In the genomic region with DNA sequence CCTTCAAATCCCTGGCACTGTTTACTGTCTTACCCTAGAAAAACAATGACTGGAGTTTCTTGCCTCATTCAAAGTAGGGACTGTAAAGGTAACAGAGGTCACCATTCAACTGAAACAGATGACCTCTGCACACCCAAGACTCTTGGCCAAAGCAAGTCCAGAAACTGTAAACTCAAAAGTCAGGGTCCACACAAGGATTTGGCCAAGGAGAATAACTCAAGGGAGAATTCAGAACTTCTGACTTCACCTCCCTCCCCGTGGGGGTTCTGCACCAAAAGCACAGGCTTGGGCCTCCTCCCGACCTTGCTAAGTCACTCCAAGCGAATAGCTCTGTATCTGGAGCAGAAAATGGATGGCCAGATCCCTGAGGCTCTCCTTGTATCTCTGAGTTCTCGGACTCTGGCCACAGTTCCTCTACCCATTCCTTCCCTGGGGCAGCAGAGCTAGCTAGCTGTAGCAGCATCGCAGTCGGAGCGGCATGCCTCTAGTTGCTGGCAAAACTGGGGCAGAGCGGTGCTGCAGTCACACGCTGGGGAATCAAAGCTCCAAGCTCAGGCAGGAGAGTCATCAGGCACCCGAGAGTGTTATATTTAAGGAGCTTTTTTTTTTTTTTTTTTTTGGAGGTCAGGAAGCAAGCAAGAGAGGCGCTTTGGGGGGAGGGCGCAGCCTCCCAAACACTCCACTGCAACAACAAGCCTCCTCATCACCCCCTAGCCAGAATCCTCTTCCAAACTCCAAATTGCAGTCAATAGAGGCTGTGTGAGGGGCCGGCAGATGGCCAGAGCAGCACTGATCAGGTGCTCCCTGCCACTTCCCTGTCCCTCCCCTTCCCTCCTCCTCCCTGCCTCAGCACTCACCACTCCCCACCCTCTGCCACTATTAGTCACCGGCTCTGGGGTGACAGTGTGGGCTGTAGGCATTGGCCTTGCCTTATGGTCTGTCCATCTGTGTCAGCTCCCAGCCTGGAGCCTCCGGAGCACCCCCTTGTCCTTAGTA, we compare ENCODE assay signal across 9 mouse cellular contexts.
DNase-seq lines count a peak whose midpoint lies in the region; ATAC-seq lines count a peak whose summit lies in the region.
"Had no signal": no experiment of that assay in that cellular context is flagged by ENCODE, and none has a peak within 500 bp of the region (broad histone marks: within the 10 kb centered on the region; RNA-seq: fewer than 3 reads in every experiment).

No protein-coding gene starts in this region.

- peaks cover 11% of the 10 kb centered on the region; the same call in 1 of the 2 replicates for H3K4me1 ChIP-seq in megakaryocyte, embryonic 14.5 days
- peaks cover 15% of the 10 kb centered on the region for H3K4me1 ChIP-seq in heart, embryonic 16.5 days (ENCODE audit: control insufficient read depth, insufficient read depth, low read length)
- peaks cover 12% of the 10 kb centered on the region for H3K4me1 ChIP-seq in midbrain, embryonic 16.5 days (ENCODE audit: control insufficient read depth, insufficient read depth, low read length)

- H3K36me3 ChIP-seq in megakaryocyte, embryonic 14.5 days (replicated peaks; ENCODE audit: low read length): no peaks in the 10 kb centered on the region
- no peaks in the 10 kb centered on the region for H3K36me3 ChIP-seq in heart, embryonic 16.5 days (ENCODE audit: control insufficient read depth, insufficient read depth)
- H3K36me3 ChIP-seq in midbrain, embryonic 16.5 days (ENCODE audit: control insufficient read depth, insufficient read depth, low read length): no peaks in the 10 kb centered on the region
- H3K36me3 ChIP-seq: limb, embryonic 12.5 days had no signal

- 15% methylated on average over 15 of the region's 15 CpGs for WGBS in heart, embryonic 16.5 days
- 15% methylated on average over 15 of the region's 15 CpGs for WGBS in midbrain, embryonic 16.5 days

- peaks cover 31% of the 10 kb centered on the region for H3K9me3 ChIP-seq in megakaryocyte, embryonic 14.5 days
- H3K9me3 ChIP-seq in heart, embryonic 16.5 days (replicated peaks; ENCODE audit: control insufficient read depth, low read length): peaks cover 2% of the 10 kb centered on the region; the same call in 1 of the 2 replicates
- H3K9me3 ChIP-seq in midbrain, embryonic 16.5 days (replicated peaks; ENCODE audit: control insufficient read depth, low read length, poor library complexity, severe bottlenecking): no peaks in the 10 kb centered on the region
- H3K9me3 ChIP-seq: limb, embryonic 12.5 days had no signal

- no peak for ATAC-seq in megakaryocyte, adult 5-6 weeks (ENCODE audit: poor library complexity, severe bottlenecking)
- ATAC-seq in heart, embryonic 16.5 days (replicated peaks; ENCODE audit: extremely low read depth, insufficient read depth, low FRiP score): peak; percentile 79
- peak; percentile 73 for ATAC-seq in midbrain, embryonic 16.5 days

- peak overlapping the region; percentile 64 for H3K4me3 ChIP-seq in megakaryocyte, embryonic 14.5 days (replicated peaks)
- no peak overlapping the region for H3K4me3 ChIP-seq in heart, embryonic 16.5 days (ENCODE audit: low read length)
- H3K4me3 ChIP-seq in midbrain, embryonic 16.5 days (ENCODE audit: low read depth, low read length): no peak overlapping the region
- H3K4me3 ChIP-seq: limb, embryonic 12.5 days had no signal

- H3K9ac ChIP-seq in heart, embryonic 16.5 days (ENCODE audit: low read length): peak overlapping the region; percentile 2; the same call in 1 of the 2 replicates
- no peak overlapping the region; the same call in 1 of the 2 replicates for H3K9ac ChIP-seq in midbrain, embryonic 16.5 days (ENCODE audit: low read depth, low read length)
- H3K9ac ChIP-seq: limb, embryonic 12.5 days had no signal

- peak overlapping the region; percentile 57; the same call in 1 of the 2 replicates for H3K27ac ChIP-seq in heart, embryonic 16.5 days (ENCODE audit: low read length)
- peak overlapping the region; percentile 10; the same call in 1 of the 2 replicates for H3K27ac ChIP-seq in midbrain, embryonic 16.5 days (ENCODE audit: low read length)
- H3K27ac ChIP-seq: limb, embryonic 12.5 days had no signal

- peak; percentile 98 for DNase-seq in cerebellum, adult 9-11 months
- DNase-seq in layer of hippocampus, postnatal 14 days (ENCODE audit: low spot score in 2 of 2): peak; percentile 71 to 78
- no peak for DNase-seq in spleen, adult 18-20 months
- DNase-seq in natural killer cell, adult 2 months (ENCODE audit: low spot score in 2 of 2): no peak

- H3K4me2 ChIP-seq in heart, embryonic 16.5 days (ENCODE audit: low read depth, low read length): peak overlapping the region; percentile 39
- peak overlapping the region; percentile 8; the same call in 1 of the 2 replicates for H3K4me2 ChIP-seq in midbrain, embryonic 16.5 days (ENCODE audit: low read length)
- H3K4me2 ChIP-seq: limb, embryonic 12.5 days had no signal

- no peaks in the 10 kb centered on the region for H3K27me3 ChIP-seq in megakaryocyte, embryonic 14.5 days (replicated peaks)
- no peaks in the 10 kb centered on the region for H3K27me3 ChIP-seq in heart, embryonic 16.5 days (ENCODE audit: control insufficient read depth, insufficient read depth, low read length)
- H3K27me3 ChIP-seq in midbrain, embryonic 16.5 days (ENCODE audit: control insufficient read depth, insufficient read depth, low read depth, low read length): no peaks in the 10 kb centered on the region
- H3K27me3 ChIP-seq: limb, embryonic 12.5 days had no signal

Comparison
In these comparisons a context has a peak if more than half of its experiments do, and no peak if none do; other contexts are left out.
1. DNase-seq: peak in cerebellum, adult 9-11 months (single experiment) and layer of hippocampus, postnatal 14 days (2 of 2); none in spleen, adult 18-20 months (0 of 2) and natural killer cell, adult 2 months (0 of 2).